Mouse (Mus musculus) megakaryocyte, embryonic 14.5 days (primary cell): ENCODE data around the gene Tmem151b.

Experiments used
- FLI1 ChIP-seq: IDR thresholded peaks from 2 replicates; pipeline ENCODE4 v1.6.1; 2012; ENCODE audit warnings: low read length, inconsistent platforms, mixed read lengths
- GATA1 ChIP-seq: IDR thresholded peaks from 3 replicates; pipeline ENCODE4 v1.6.1; 2012; ENCODE audit warnings: mixed read lengths, low read length, inconsistent platforms, borderline replicate concordance

DNA sequence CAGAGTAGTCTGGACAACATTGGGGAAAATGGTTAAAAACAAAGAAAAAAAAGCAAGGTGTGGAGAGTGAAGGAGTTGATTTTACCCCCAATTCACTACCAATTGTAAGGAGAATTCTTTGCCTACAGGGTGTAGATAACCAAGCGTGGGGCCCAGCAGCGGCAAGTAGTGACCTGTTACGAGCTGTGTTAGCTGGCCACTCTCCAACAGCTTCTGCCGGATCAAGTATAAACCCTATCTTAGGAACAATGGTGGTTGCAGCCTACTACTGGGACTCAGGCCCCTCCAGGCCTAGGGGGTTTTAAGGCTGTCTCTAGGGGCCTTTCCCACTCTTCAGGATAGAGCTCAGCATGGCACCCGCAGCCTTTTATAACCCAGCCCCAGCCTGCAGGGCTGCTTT, 28.8 kb upstream of the Tmem151b start:
- no peak for TF ChIP-seq GATA1
- no peak for TF ChIP-seq FLI1
